Mouse (Mus musculus) embryonic facial prominence, embryonic 13.5 days (tissue): ENCODE data around the gene Ap3m1. TPM values are rescaled to one million over a fixed set of nuclear protein-coding genes. Genes with fewer than 3 reads are reported as not detected.

Source experiments
- ATAC-seq: fragments of 200-750 bp; cut with Nextera tagmentation; 2 replicates; pipeline ENCODE4 v1.8.0; 2017; ENCODE audit warnings: low read depth; ENCODE audit not compliant: insufficient number of reproducible peaks, insufficient read depth, low FRiP score, low TSS enrichment
- H3K27ac ChIP-seq: fragments of 300-500 bp; sonication (generic); 2 replicates; pipeline ENCODE4 v1.5.1; 2015; ENCODE audit warnings: moderate library complexity, mild to moderate bottlenecking, inconsistent platforms
- H3K27me3 ChIP-seq: fragments of 300-500 bp; sonication (generic); 2 replicates; pipeline ENCODE4 v1.6.1; 2015; ENCODE audit warnings: mild to moderate bottlenecking, inconsistent platforms
- H3K36me3 ChIP-seq: fragments of 300-500 bp; sonication (generic); 2 replicates; pipeline ENCODE4 v1.6.1; 2015; ENCODE audit warnings: mild to moderate bottlenecking, inconsistent platforms
- H3K4me1 ChIP-seq: fragments of 300-500 bp; sonication (generic); 2 replicates; pipeline ENCODE4 v1.6.1; 2015; ENCODE audit warnings: inconsistent platforms
- H3K4me2 ChIP-seq: fragments of 300-500 bp; sonication (generic); 2 replicates; pipeline ENCODE4 v1.6.1; 2015; ENCODE audit warnings: moderate library complexity, mild to moderate bottlenecking, inconsistent platforms
- H3K4me3 ChIP-seq: fragments of 300-500 bp; sonication (generic); 2 replicates; pipeline ENCODE4 v1.5.1; 2015; ENCODE audit warnings: mild to moderate bottlenecking, inconsistent platforms
- H3K9ac ChIP-seq: fragments of 300-500 bp; sonication (generic); 2 replicates; pipeline ENCODE4 v1.6.1; 2015; ENCODE audit warnings: mild to moderate bottlenecking, inconsistent platforms
- H3K9me3 ChIP-seq: fragments of 300-500 bp; sonication (generic); 2 replicates; pipeline ENCODE4 v1.6.1; 2016; ENCODE audit warnings: inconsistent platforms
- WGBS: fragments of 180-500 bp; shearing (Covaris S2); methylation state at CpG from one replicate; pipeline ENCODE4 v1.1.7; 2015; ENCODE audit warnings: mixed read lengths; 5-methylcytosine and 5-hydroxymethylcytosine counted together
- polyA plus RNA-seq: library from polyadenylated mRNA; unstranded; fragments of >200 nt; fragmentation: Nextera tagmentation; extraction: Ambion mirVana; gene quantifications from 2 replicates; pipeline ENCODE4 v1.2.1, GENCODE M21; 2015

Ap3m1 gene
- polyA plus RNA-seq, 1 experiment from 2014 or later = 81.7 TPM

GRCm38 (mm10) chr14:20997548-20997947 is 54.8 kb downstream of the Ap3m1 start:
- 79% methylated on average over 3 of the region's 3 CpGs for WGBS
- H3K27ac ChIP-seq = no peak overlapping the region
- ATAC-seq = no peak

GRCm38 (mm10) chr14:20996361-20996760 is 55.9 kb downstream of the Ap3m1 start:
- H3K4me3 ChIP-seq = no peak overlapping the region
- no peak overlapping the region for H3K4me2 ChIP-seq
- 0 out of 2 replicates have a peak, but pooled peaks cover 4% of the 10 kb centered on the region for H3K9me3 ChIP-seq
- ATAC-seq = no peak
- H3K27ac ChIP-seq = no peak overlapping the region
- no peaks in the 10 kb centered on the region for H3K4me1 ChIP-seq
- H3K27me3 ChIP-seq = no peaks in the 10 kb centered on the region
- H3K36me3 ChIP-seq = peaks cover 21% of the 10 kb centered on the region
- 70% methylated on average over 5 of the region's 5 CpGs for whole genome bisulfite sequencing
- H3K9ac ChIP-seq = no peak overlapping the region

More at GRCm38 (mm10) chr14:20997548-20997947, 54.8 kb downstream of the Ap3m1 start:
- Histone ChIP-seq H3K36me3 (peaks cover 20% of the 10 kb centered on the region), H3K27me3 (no peaks in the 10 kb centered on the region), H3K9ac (no peak overlapping the region), H3K4me3 (no peak overlapping the region), H3K4me1 (no peaks in the 10 kb centered on the region), H3K4me2 (no peak overlapping the region), H3K9me3 (no peaks in the 10 kb centered on the region)

GRCm38 (mm10) chr14:20995497-20995896 is 56.8 kb downstream of the Ap3m1 start:
- no peak overlapping the region for H3K4me2 ChIP-seq
- 0 out of 2 replicates have a peak, but pooled peaks cover 4% of the 10 kb centered on the region for H3K9me3 ChIP-seq
- H3K36me3 ChIP-seq = peaks cover 16% of the 10 kb centered on the region
- no peak overlapping the region for H3K9ac ChIP-seq
- no peaks in the 10 kb centered on the region for H3K27me3 ChIP-seq
- no peak overlapping the region for H3K4me3 ChIP-seq
- no peaks in the 10 kb centered on the region for H3K4me1 ChIP-seq
- ATAC-seq = no peak
- WGBS = 88% methylated on average over 2 of the region's 2 CpGs
- no peak overlapping the region for H3K27ac ChIP-seq

DNA sequence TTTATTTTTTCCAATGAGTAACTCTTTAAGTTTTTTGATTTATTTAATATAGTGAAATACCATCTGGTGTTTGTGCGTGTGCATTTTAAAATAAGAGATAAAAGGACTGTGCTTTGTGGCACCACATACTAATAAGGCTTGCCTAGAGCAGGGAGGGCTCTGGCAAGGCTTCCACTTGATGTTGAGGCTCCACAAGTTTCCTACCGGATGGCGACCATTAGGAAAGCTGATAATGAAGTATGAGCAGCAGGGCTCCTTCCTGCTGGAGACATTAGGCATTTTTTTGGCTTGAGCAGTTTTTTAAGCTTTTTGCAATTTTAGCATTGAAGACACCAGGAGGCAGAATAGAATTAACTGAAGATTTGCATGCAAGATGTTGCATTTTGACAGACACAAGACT is 57.8 kb downstream of the Ap3m1 start:
- WGBS = 82% methylated on average over 3 of the region's 3 CpGs
- H3K27ac ChIP-seq = no peak overlapping the region
- ATAC-seq = no peak
- no peak overlapping the region for H3K4me3 ChIP-seq
- no peaks in the 10 kb centered on the region for H3K4me1 ChIP-seq
- no peak overlapping the region for H3K9ac ChIP-seq
- no peak overlapping the region for H3K4me2 ChIP-seq
- no peaks in the 10 kb centered on the region for H3K27me3 ChIP-seq
- peaks cover 16% of the 10 kb centered on the region for H3K36me3 ChIP-seq
- H3K9me3 ChIP-seq = 0 out of 2 replicates have a peak, but pooled peaks cover 4% of the 10 kb centered on the region

- no peak overlapping the region for H3K9ac ChIP-seq
- H3K9me3 ChIP-seq = 0 out of 2 replicates have a peak, but pooled peaks cover 4% of the 10 kb centered on the region
- no peaks in the 10 kb centered on the region for H3K4me1 ChIP-seq
- peaks cover 12% of the 10 kb centered on the region for H3K36me3 ChIP-seq
- H3K27me3 ChIP-seq = no peaks in the 10 kb centered on the region
- WGBS = 54% methylated on average over 3 of the region's 3 CpGs
- H3K4me3 ChIP-seq = no peak overlapping the region
- H3K4me2 ChIP-seq = no peak overlapping the region
- no peak for ATAC-seq
- no peak overlapping the region for H3K27ac ChIP-seq
Measured at GRCm38 (mm10) chr14:20993067-20993691, 59.1 kb downstream of the Ap3m1 start.

- no peak for ATAC-seq
- H3K27me3 ChIP-seq = no peaks in the 10 kb centered on the region
- no peak overlapping the region for H3K9ac ChIP-seq
- 88% methylated on average over 1 of the region's 1 CpGs for WGBS
- 0 out of 2 replicates have a peak, but pooled peaks cover 4% of the 10 kb centered on the region for H3K9me3 ChIP-seq
- H3K4me3 ChIP-seq = no peak overlapping the region
- no peaks in the 10 kb centered on the region for H3K4me1 ChIP-seq
- H3K36me3 ChIP-seq = peaks cover 21% of the 10 kb centered on the region
- H3K4me2 ChIP-seq = no peak overlapping the region
- no peak overlapping the region for H3K27ac ChIP-seq
Measured at GRCm38 (mm10) chr14:20991492-20991891, 60.8 kb downstream of the Ap3m1 start.

DNA sequence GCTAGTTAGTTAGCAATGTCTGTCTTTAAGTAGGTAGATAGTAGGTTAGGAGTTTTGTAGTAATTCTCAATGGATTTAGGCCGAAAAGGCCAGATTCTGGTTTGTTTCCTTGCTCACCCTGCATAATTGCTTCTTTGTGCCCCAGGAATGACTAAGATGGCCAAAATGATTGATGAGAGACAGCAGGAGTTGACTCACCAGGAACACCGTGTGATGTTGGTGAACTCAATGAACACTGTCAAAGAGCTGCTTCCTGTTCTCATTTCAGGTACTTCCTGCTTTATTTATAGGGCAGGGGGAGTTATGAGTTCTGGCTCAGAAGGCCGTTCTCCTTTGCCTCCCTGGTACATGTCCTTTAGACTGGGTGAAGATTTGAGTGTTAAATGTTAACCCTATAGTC is 66.8 kb downstream of the Ap3m1 start:
- no peaks in the 10 kb centered on the region for H3K9me3 ChIP-seq
- no peaks in the 10 kb centered on the region for H3K4me1 ChIP-seq
- H3K9ac ChIP-seq = no peak overlapping the region
- H3K27ac ChIP-seq = no peak overlapping the region
- H3K4me2 ChIP-seq = no peak overlapping the region
- peaks cover 28% of the 10 kb centered on the region for H3K36me3 ChIP-seq
- ATAC-seq = no peak
- no peaks in the 10 kb centered on the region for H3K27me3 ChIP-seq
- H3K4me3 ChIP-seq = no peak overlapping the region
- WGBS = 60% methylated on average over 3 of the region's 3 CpGs

- H3K9me3 ChIP-seq = no peaks in the 10 kb centered on the region
- H3K36me3 ChIP-seq = peaks cover 28% of the 10 kb centered on the region
- no peak for ATAC-seq
- no peak overlapping the region for H3K4me3 ChIP-seq
- 82% methylated on average over 2 of the region's 2 CpGs for WGBS
- H3K4me2 ChIP-seq = no peak overlapping the region
- H3K27ac ChIP-seq = no peak overlapping the region
- H3K27me3 ChIP-seq = no peaks in the 10 kb centered on the region
- H3K9ac ChIP-seq = no peak overlapping the region
- no peaks in the 10 kb centered on the region for H3K4me1 ChIP-seq
Measured at GRCm38 (mm10) chr14:20983832-20984231, 68.5 kb downstream of the Ap3m1 start.

Other genes with a start within 250 kb of the Ap3m1 start
- gene Plau, start 215.8 kb downstream of the Ap3m1 start, polyA plus RNA-seq = 2.3 and 2.4 TPM in 2 replicates
- gene Vcl, start 123.1 kb downstream of the Ap3m1 start, polyA plus RNA-seq = 36.4 and 38.8 TPM in 2 replicates
- gene Adk, start 66 bp upstream of the Ap3m1 start, polyA plus RNA-seq = 162 and 168 TPM in 2 replicates